Mouse (Mus musculus): ENCODE results near the gene Pgr15l. TPM values are rescaled to one million over a fixed set of nuclear protein-coding genes. Genes with fewer than 3 reads are reported as not detected.

The Pgr15l gene
- total RNA-seq (2021): not detected in 2 replicates
- long read RNA-seq, experiment 1: 0 reads
- long read RNA-seq, experiment 2: 0 reads

DNA sequence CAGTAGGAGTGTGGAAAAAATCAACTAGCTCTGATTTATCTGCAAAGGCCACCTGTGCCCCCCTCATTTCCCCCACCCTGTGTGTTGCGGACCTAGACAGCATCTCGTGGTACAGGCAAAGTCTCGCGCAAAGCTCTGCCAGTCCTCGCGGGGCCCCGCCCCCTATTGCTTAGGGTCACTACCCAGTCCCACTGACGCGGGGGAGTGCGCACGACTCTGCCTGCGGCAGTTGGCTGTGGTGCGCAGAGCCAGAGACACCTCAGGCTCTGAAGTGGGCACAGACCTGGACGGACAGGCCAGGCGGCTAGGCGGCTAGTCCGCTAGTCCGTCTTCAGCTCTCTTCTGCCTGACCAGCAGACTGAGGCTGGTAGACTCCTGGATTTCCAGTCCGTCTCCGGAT is at the start of gene Pgr15l:
Pgr15l (plus strand) TSS at position 228 of the 400 bp plus-strand sequence.
- peak; percentile 34 for DNase-seq

DNA sequence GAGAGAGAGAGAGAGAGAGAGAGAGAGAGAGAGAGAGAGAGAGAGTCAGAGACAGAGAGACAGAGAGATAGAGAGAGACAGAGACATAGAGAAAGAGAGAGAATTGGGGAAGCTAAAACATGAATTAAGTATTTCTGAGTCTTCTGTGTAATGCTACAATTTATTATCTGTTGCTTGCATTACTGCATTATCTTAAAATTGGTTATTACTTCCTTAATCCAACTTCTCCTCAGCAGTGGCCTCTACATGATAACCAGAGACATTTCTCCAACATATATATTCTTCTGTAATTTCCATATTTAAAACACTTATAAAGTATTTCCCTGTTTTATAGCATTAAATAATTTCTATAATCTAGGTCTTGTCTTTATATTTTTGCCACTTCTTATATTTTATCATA is 44.9 kb upstream of the Pgr15l start:
- no peak for DNase-seq

DNA sequence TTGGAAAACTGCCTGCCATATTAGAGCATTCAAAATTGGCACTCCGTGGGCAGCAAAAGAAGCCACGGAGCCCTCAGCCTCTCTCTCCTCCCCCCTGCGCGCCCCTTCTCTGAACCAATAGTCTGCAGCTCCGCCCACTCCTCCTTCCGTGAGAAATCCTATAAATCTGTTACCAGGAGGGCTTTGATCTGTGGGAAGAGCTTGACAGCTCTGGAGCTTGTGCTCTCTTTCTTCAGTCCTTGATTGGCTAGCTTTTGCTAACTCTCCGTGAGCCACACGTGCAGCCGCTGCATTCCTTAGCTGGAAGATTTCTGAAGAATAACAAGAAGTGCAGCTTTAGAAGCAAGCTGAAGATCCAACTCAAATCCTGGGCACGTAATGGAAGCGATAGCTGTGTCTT is 2.6 kb upstream of the Pgr15l start:
- DNase-seq: peak; percentile 21

Measured in adrenal gland, postnatal 14 days (tissue).